Mouse (Mus musculus) hindbrain, postnatal 0 days (tissue): ENCODE measurements around the gene Kcnj10. TPM values are rescaled to one million over a fixed set of nuclear protein-coding genes. Genes with fewer than 3 reads are reported as not detected.

Source experiments
- ATAC-seq: fragments of 200-750 bp; cut with Nextera tagmentation; 2 replicates; pipeline ENCODE4 v1.8.0; 2017; ENCODE audit warnings: mild to moderate bottlenecking, moderate TSS enrichment, moderate library complexity
- DNase-seq: peaks from one replicate; pipeline ENCODE4 v3.0.0-alpha.2; 2015; ENCODE audit warnings: low spot score
- H3K27ac ChIP-seq: fragments of 300-500 bp; sonication (generic); 2 replicates; pipeline ENCODE4 v1.5.1; 2014; ENCODE audit warnings: mild to moderate bottlenecking
- H3K27me3 ChIP-seq: fragments of 300-500 bp; sonication (generic); 2 replicates; pipeline ENCODE4 v1.6.1; 2014; ENCODE audit warnings: low read length, mixed read lengths; ENCODE audit not compliant: insufficient read depth
- H3K36me3 ChIP-seq: fragments of 300-500 bp; sonication (generic); 2 replicates; pipeline ENCODE4 v1.6.1; 2014; ENCODE audit warnings: low read length, mixed read lengths; ENCODE audit not compliant: insufficient read depth
- H3K4me1 ChIP-seq: fragments of 300-500 bp; sonication (generic); 2 replicates; pipeline ENCODE4 v1.6.1; 2014; ENCODE audit warnings: antibody characterized with exemption, low read length, mixed read lengths; ENCODE audit not compliant: insufficient read depth
- H3K4me2 ChIP-seq: fragments of 300-500 bp; sonication (generic); 2 replicates; pipeline ENCODE4 v1.6.1; 2014; ENCODE audit warnings: low read depth, mild to moderate bottlenecking, low read length, moderate library complexity, mixed read lengths
- H3K4me3 ChIP-seq: fragments of 300-500 bp; sonication (generic); 2 replicates; pipeline ENCODE4 v1.5.1; 2014; ENCODE audit warnings: low read length
- H3K9ac ChIP-seq: fragments of 300-500 bp; sonication (generic); replicated peaks from 2 replicates; pipeline ENCODE4 v1.6.1; 2014; ENCODE audit warnings: mild to moderate bottlenecking, low read length, moderate library complexity, mixed read lengths
- H3K9me3 ChIP-seq: fragments of 300-500 bp; sonication (generic); 2 replicates; pipeline ENCODE4 v1.6.1; 2016; ENCODE audit warnings: low read length, mixed read lengths
- CTCF ChIP-seq: IDR thresholded peaks from 2 replicates; pipeline ENCODE4 v1.5.1; 2016; ENCODE audit warnings: antibody characterized with exemption, control low read depth, low read depth
- WGBS: fragments of 180-500 bp; shearing (Covaris S2); extraction: QIAGEN DNeasy Blood & Tissue Kit; methylation state at CpG from one replicate; pipeline ENCODE4 v1.1.7; 2014; 5-methylcytosine and 5-hydroxymethylcytosine counted together
- polyA plus RNA-seq: library from polyadenylated mRNA; unstranded; fragments of >200 nt; fragmentation: Nextera tagmentation; extraction: Ambion mirVana; gene quantifications from 2 replicates; pipeline ENCODE4 v1.2.1, GENCODE M21; 2015
- total RNA-seq: library from RNA; depleted of rRNA; stranded (reverse); fragments of >200 nt; gene quantifications from 2 replicates; pipeline ENCODE4 v1.2.3, GENCODE M21; 2014

Kcnj10 gene
- total and polyA plus RNA-seq, 2 experiments from 2014 or later = 5.4 to 8.6 TPM

- TF ChIP-seq CTCF = peak; percentile 94
- ATAC-seq (0 out of 2 replicates have a peak, but pooled peaks have one; percentile 45), DNase-seq (peak; percentile 79)
- no peaks in the 10 kb centered on the region; the same call in 1 of the 2 replicates for H3K27me3 ChIP-seq
- no peak overlapping the region for H3K4me2 ChIP-seq
- no peaks in the 10 kb centered on the region for H3K9me3 ChIP-seq
- H3K4me1 ChIP-seq = no peaks in the 10 kb centered on the region
- WGBS = 12% methylated on average over 6 of the region's 6 CpGs
- H3K36me3 ChIP-seq = no peaks in the 10 kb centered on the region
- H3K4me3 ChIP-seq = no peak overlapping the region
- no peak overlapping the region for H3K9ac ChIP-seq
- H3K27ac ChIP-seq = no peak overlapping the region
Measured at GRCm38 (mm10) chr1:172408996-172409395, 68.0 kb downstream of the Kcnj10 start.

GRCm38 (mm10) chr1:172409431-172409830 is 68.4 kb downstream of the Kcnj10 start:
- WGBS = 8% methylated on average over 5 of the region's 5 CpGs
- no peak overlapping the region for H3K4me2 ChIP-seq
- no peak for ATAC-seq

GRCm38 (mm10) chr1:172410806-172411205 is 69.8 kb downstream of the Kcnj10 start:
- TF ChIP-seq CTCF = peak; percentile 75
- Histone ChIP-seq H3K27me3 (no peaks in the 10 kb centered on the region; the same call in 1 of the 2 replicates), H3K9me3 (no peaks in the 10 kb centered on the region), H3K4me3 (no peak overlapping the region), H3K4me1 (no peaks in the 10 kb centered on the region), H3K4me2 (no peak overlapping the region), H3K9ac (no peak overlapping the region), H3K27ac (no peak overlapping the region), H3K36me3 (no peaks in the 10 kb centered on the region)
- DNase-seq = peak; percentile 73
- ATAC-seq = no peak
- 6% methylated on average over 4 of the region's 4 CpGs for WGBS

More at GRCm38 (mm10) chr1:172409431-172409830, 68.4 kb downstream of the Kcnj10 start:
- DNase-seq = no peak
- Histone ChIP-seq H3K9ac (no peak overlapping the region), H3K27me3 (no peaks in the 10 kb centered on the region; the same call in 1 of the 2 replicates), H3K36me3 (no peaks in the 10 kb centered on the region), H3K4me3 (no peak overlapping the region), H3K4me1 (no peaks in the 10 kb centered on the region), H3K9me3 (no peaks in the 10 kb centered on the region), H3K27ac (no peak overlapping the region)
- TF ChIP-seq CTCF = no peak

- Histone ChIP-seq H3K4me1 (no peaks in the 10 kb centered on the region), H3K36me3 (no peaks in the 10 kb centered on the region), H3K9ac (no peak overlapping the region), H3K27ac (no peak overlapping the region), H3K4me2 (no peak overlapping the region), H3K27me3 (no peaks in the 10 kb centered on the region; the same call in 1 of the 2 replicates), H3K9me3 (no peaks in the 10 kb centered on the region), H3K4me3 (no peak overlapping the region)
- 0% methylated on average over 5 of the region's 5 CpGs for WGBS
- DNase-seq = peak; percentile 85
- TF ChIP-seq CTCF = peak; percentile 97
- peak; percentile 89 for ATAC-seq
Measured at GRCm38 (mm10) chr1:172412204-172412603, 71.2 kb downstream of the Kcnj10 start.

- DNase-seq (no peak), ATAC-seq (no peak)
- 84% methylated on average over 4 of the region's 4 CpGs for WGBS
- no peaks in the 10 kb centered on the region for H3K36me3 ChIP-seq
- TF ChIP-seq CTCF = no peak
- H3K4me1 ChIP-seq = no peaks in the 10 kb centered on the region
- H3K9ac ChIP-seq = no peak overlapping the region
- H3K27me3 ChIP-seq = no peaks in the 10 kb centered on the region; the same call in 1 of the 2 replicates
- H3K27ac ChIP-seq = no peak overlapping the region
- no peak overlapping the region for H3K4me2 ChIP-seq
- no peaks in the 10 kb centered on the region for H3K9me3 ChIP-seq
- no peak overlapping the region for H3K4me3 ChIP-seq
Measured at GRCm38 (mm10) chr1:172413491-172414230, 72.7 kb downstream of the Kcnj10 start.

GRCm38 (mm10) chr1:172414231-172414585 is 73.2 kb downstream of the Kcnj10 start:
- 88% methylated on average over 6 of the region's 6 CpGs for WGBS
- TF ChIP-seq CTCF = no peak
- Histone ChIP-seq H3K36me3 (no peaks in the 10 kb centered on the region), H3K9ac (no peak overlapping the region), H3K27ac (no peak overlapping the region), H3K27me3 (no peaks in the 10 kb centered on the region; the same call in 1 of the 2 replicates), H3K4me1 (no peaks in the 10 kb centered on the region), H3K9me3 (no peaks in the 10 kb centered on the region), H3K4me2 (no peak overlapping the region), H3K4me3 (no peak overlapping the region)
- ATAC-seq (no peak), DNase-seq (no peak)

- no peak overlapping the region for H3K4me2 ChIP-seq
- no peak overlapping the region for H3K27ac ChIP-seq
- no peaks in the 10 kb centered on the region for H3K36me3 ChIP-seq
- no peak overlapping the region for H3K4me3 ChIP-seq
- H3K9ac ChIP-seq = no peak overlapping the region
- no peaks in the 10 kb centered on the region; the same call in 1 of the 2 replicates for H3K27me3 ChIP-seq
- H3K4me1 ChIP-seq = no peaks in the 10 kb centered on the region
- ATAC-seq (no peak), DNase-seq (no peak)
- no peaks in the 10 kb centered on the region for H3K9me3 ChIP-seq
- TF ChIP-seq CTCF = no peak
- 79% methylated on average over 7 of the region's 7 CpGs for WGBS
Measured at GRCm38 (mm10) chr1:172415061-172415460, 74.1 kb downstream of the Kcnj10 start.
